Mouse (Mus musculus): ENCODE measurements at regions not wholly inside any gene's neighbourhood (a gene's known extent, or its start where the extent isn't known, plus 50 kb on each side); places are given as distances from the start of the nearest gene placed in this dataset.
A peak's percentile ranks its signal among the peaks of the same experiment; 100 is the strongest.

GRCm38 (mm10) chr7:70839190-70839589, 472.7 kb upstream of the Nr2f2 start:
- no peak for DNase-seq

GRCm38 (mm10) chr7:70834787-70835461, 468.4 kb upstream of the Nr2f2 start:
- intact Hi-C loops (cut with DNase I): no loop called here
- no peak for DNase-seq

More at GRCm38 (mm10) chr7:70839190-70839589, 472.7 kb upstream of the Nr2f2 start:
- intact Hi-C loops (cut with DNase I): no loop called here

- DNase-seq: no peak
- intact Hi-C loops (cut with DNase I): no loop called here
Observed at GRCm38 (mm10) chr7:70828486-70829195, 462.1 kb upstream of the Nr2f2 start.

- no peak for DNase-seq
- intact Hi-C loops (cut with DNase I): no loop called here
Observed at GRCm38 (mm10) chr7:70826074-70826473, 459.5 kb upstream of the Nr2f2 start.

- DNase-seq: no peak
- intact Hi-C loops (cut with DNase I): no loop called here
Observed at GRCm38 (mm10) chr7:70823020-70823419, 456.5 kb upstream of the Nr2f2 start.

- intact Hi-C loops (cut with DNase I): no loop called here
- peak; percentile 48 to 66 for DNase-seq
Observed at GRCm38 (mm10) chr7:70822310-70822821, 455.8 kb upstream of the Nr2f2 start.

GRCm38 (mm10) chr7:70821861-70822260, 455.3 kb upstream of the Nr2f2 start:
- intact Hi-C loops (cut with DNase I): no loop called here
- no peak for DNase-seq

GRCm38 (mm10) chr7:70817347-70817913, 450.9 kb upstream of the Nr2f2 start:
- intact Hi-C loops (cut with DNase I): loop anchor here (10.0 kb wide), 1 partner anchor 453 kb away; the partner anchor contains the start of gene Nr2f2
- DNase-seq: no peak

- intact Hi-C loops (cut with DNase I): loop anchor here (10.0 kb wide), 1 partner anchor 450 kb away; the partner anchor contains the start of gene Nr2f2
- DNase-seq: no peak
Observed at GRCm38 (mm10) chr7:70814391-70814790, 447.9 kb upstream of the Nr2f2 start.

- intact Hi-C loops (cut with DNase I): loop anchor here (10.0 kb wide), 1 partner anchor 448 kb away; the partner anchor contains the start of gene Nr2f2
- DNase-seq: no peak
Observed at GRCm38 (mm10) chr7:70813101-70813500, 446.6 kb upstream of the Nr2f2 start.

GRCm38 (mm10) chr7:70810411-70811090, 444.0 kb upstream of the Nr2f2 start:
- intact Hi-C loops (cut with DNase I): loop anchor here (10.0 kb wide), 1 partner anchor 446 kb away; the partner anchor contains the start of gene Nr2f2
- DNase-seq: no peak

GRCm38 (mm10) chr7:70804281-70804680, 437.7 kb upstream of the Nr2f2 start:
- DNase-seq: no peak
- intact Hi-C loops (cut with DNase I): no loop called here

GRCm38 (mm10) chr7:70799976-70800375, 433.4 kb upstream of the Nr2f2 start:
- intact Hi-C loops (cut with DNase I): no loop called here
- DNase-seq: no peak

- DNase-seq: peak in 1 of 2 experiments; percentile 40
Observed at GRCm38 (mm10) chr7:70799031-70799766, 432.7 kb upstream of the Nr2f2 start.

GRCm38 (mm10) chr7:70796038-70796760, 429.7 kb upstream of the Nr2f2 start:
- DNase-seq: no peak
- intact Hi-C loops (cut with DNase I): no loop called here

More at GRCm38 (mm10) chr7:70799031-70799766, 432.7 kb upstream of the Nr2f2 start:
- intact Hi-C loops (cut with DNase I): no loop called here

- no peak for DNase-seq
- intact Hi-C loops (cut with DNase I): no loop called here
Observed at GRCm38 (mm10) chr7:70788902-70789796, 422.6 kb upstream of the Nr2f2 start.

GRCm38 (mm10) chr7:70787966-70788365, 421.4 kb upstream of the Nr2f2 start:
- DNase-seq: no peak

GRCm38 (mm10) chr7:70780742-70781332, 414.3 kb upstream of the Nr2f2 start:
- DNase-seq: no peak
- intact Hi-C loops (cut with DNase I): no loop called here

More at GRCm38 (mm10) chr7:70787966-70788365, 421.4 kb upstream of the Nr2f2 start:
- intact Hi-C loops (cut with DNase I): no loop called here
